Mouse (Mus musculus): ENCODE measurements around the gene 1700123K08Rik. TPM values are rescaled to one million over a fixed set of nuclear protein-coding genes. Genes with fewer than 3 reads are reported as not detected.
A peak's percentile ranks its signal among the peaks of the same experiment; 100 is the strongest.
"Not testable (repeated sequence)": the region's sequence is repeated elsewhere in the genome, so short reads cannot be mapped to it uniquely, and the experiment has no call there.

1700123K08Rik gene
- polyA plus RNA-seq (2014; fragmentation: Nextera tagmentation; extraction: Ambion mirVana), result not detected in 2 replicates

DNA sequence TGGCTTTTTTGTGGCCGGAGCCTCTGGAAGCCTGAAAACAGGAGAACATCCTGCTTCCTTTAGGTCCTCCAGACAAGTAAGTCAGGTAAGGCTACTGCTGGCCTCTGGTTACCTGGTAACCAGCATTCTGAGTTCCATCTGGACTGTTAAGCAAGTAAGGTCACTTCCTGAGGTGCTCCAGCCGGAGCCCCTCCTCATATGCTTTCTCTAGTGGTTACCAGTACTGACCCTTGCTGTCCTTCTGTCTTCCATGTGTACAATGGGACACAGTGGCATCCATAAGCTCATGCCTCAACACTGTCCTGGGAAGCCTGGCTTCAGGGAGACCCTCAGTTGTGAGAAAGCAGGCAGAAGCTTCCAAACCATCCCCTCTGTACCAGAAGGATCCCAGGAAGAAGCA lies at the start of gene 1700123K08Rik:
TSS of gene 1700123K08Rik (minus strand) at position 101 of the 400 bp plus-strand sequence.
- not testable (repeated sequence) for H3K9ac ChIP-seq (ENCODE audit: low read depth, low read length); H3K9me3 ChIP-seq (ENCODE audit: control insufficient read depth, low read length); ATAC-seq (ENCODE audit: low read depth); H3K36me3 ChIP-seq (ENCODE audit: control insufficient read depth, insufficient read depth, low read length); DNase-seq (ENCODE audit: low spot score); H3K4me2 ChIP-seq (ENCODE audit: low read depth, low read length); H3K4me1 ChIP-seq (ENCODE audit: control insufficient read depth, insufficient read depth, low read length); H3K27ac ChIP-seq (replicated peaks; ENCODE audit: low read depth, low read length); H3K27me3 ChIP-seq (replicated peaks; ENCODE audit: control insufficient read depth, insufficient read depth, low read length); H3K4me3 ChIP-seq (ENCODE audit: low read depth, low read length)
- 73% methylated on average over 2 of the region's 2 CpGs for WGBS

DNA sequence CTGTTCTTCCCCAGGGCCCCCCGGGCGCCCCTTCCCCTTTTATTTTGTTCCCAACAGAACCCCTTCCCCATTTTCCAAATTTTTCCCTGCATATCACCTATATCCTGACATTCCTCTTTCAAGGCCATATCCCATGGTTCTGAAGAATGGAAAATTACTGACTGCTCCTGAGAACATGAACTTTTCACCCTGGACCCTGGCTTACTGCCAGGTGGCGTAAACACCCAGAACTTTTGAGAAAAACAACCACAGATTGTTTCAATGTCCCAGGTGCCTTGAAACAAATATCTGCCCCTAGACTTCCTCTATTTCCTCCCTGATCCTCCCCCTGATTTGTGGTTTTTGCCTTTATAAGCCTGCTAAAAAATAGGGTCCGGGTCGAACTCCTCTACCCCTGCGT lies 22.9 kb upstream of the 1700123K08Rik start:
- Histone ChIP-seq H3K9me3 (ENCODE audit: control insufficient read depth, low read length) (peaks cover 12% of the 10 kb centered on the region; the same call in 1 of the 2 replicates), H3K4me3 (ENCODE audit: low read depth, low read length) (no peak overlapping the region), H3K4me1 (ENCODE audit: control insufficient read depth, insufficient read depth, low read length) (no peaks in the 10 kb centered on the region), H3K27ac (replicated peaks; ENCODE audit: low read depth, low read length) (no peak overlapping the region), H3K9ac (ENCODE audit: low read depth, low read length) (no peak overlapping the region), H3K36me3 (ENCODE audit: control insufficient read depth, insufficient read depth, low read length) (no peaks in the 10 kb centered on the region), H3K4me2 (ENCODE audit: low read depth, low read length) (no peak overlapping the region), H3K27me3 (replicated peaks; ENCODE audit: control insufficient read depth, insufficient read depth, low read length) (no peaks in the 10 kb centered on the region)
- 87% methylated on average over 6 of the region's 6 CpGs for WGBS
- DNase-seq (ENCODE audit: low spot score) (no peak), ATAC-seq (ENCODE audit: low read depth) (no peak)

DNA sequence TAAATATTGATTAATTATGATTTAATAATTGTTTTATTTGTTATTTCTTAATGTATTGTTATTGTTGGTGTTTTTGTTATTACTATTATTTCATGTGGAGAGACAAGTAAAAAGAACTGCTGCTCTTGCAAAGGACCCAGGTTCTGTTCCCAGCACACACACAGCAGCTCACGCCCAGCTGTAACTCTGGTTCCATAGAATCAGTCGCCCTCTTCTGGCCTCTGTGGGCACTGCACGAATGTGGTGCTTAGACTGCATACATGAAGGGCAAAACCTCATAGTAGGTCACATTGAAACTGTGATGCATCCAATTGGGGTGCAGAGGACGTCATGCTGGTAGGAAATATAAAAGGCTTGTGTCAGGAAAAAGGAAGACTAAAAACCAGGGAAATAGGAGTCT lies 7.1 kb upstream of the 1700123K08Rik start:
- H3K27ac ChIP-seq (replicated peaks; ENCODE audit: low read depth, low read length), result no peak overlapping the region
- no peak overlapping the region for H3K9ac ChIP-seq (ENCODE audit: low read depth, low read length)
- H3K4me1 ChIP-seq (ENCODE audit: control insufficient read depth, insufficient read depth, low read length), result no peaks in the 10 kb centered on the region
- H3K36me3 ChIP-seq (ENCODE audit: control insufficient read depth, insufficient read depth, low read length), result no peaks in the 10 kb centered on the region
- DNase-seq (ENCODE audit: low spot score) (peak; percentile 23), ATAC-seq (ENCODE audit: low read depth) (no peak)
- WGBS, result 53% methylated on average over 4 of the region's 4 CpGs
- H3K27me3 ChIP-seq (replicated peaks; ENCODE audit: control insufficient read depth, insufficient read depth, low read length), result no peaks in the 10 kb centered on the region
- H3K4me2 ChIP-seq (ENCODE audit: low read depth, low read length), result no peak overlapping the region
- peaks cover 3% of the 10 kb centered on the region for H3K9me3 ChIP-seq (ENCODE audit: control insufficient read depth, low read length)
- no peak overlapping the region for H3K4me3 ChIP-seq (ENCODE audit: low read depth, low read length)

- no peak overlapping the region for H3K4me3 ChIP-seq (ENCODE audit: low read depth, low read length)
Observed at GRCm38 (mm10) chr5:138552718-138553117, 11.8 kb downstream of the 1700123K08Rik start.

DNA sequence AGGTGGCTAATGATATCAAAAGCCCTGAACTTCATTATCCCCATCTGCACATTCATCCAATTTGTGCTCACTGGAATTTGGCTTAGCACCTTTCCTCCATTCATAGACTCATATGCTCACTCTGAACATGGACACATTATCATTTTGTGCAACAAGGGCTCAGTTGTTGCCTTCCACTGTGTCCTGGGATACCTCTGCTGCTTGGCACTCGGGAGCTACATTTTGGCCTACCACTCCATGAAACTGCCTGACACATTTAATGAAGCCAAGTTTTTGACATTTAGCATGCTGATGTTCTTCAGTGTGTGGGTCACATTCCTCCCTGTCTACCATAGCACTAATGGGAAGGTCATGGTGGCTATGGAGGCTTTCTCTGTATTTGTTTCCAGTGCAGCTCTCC lies 32.0 kb downstream of the 1700123K08Rik start:
- no peak overlapping the region for H3K27ac ChIP-seq (replicated peaks; ENCODE audit: low read depth, low read length)
- no peak overlapping the region for H3K4me2 ChIP-seq (ENCODE audit: low read depth, low read length)
- no peak overlapping the region for H3K9ac ChIP-seq (ENCODE audit: low read depth, low read length)
- no peaks in the 10 kb centered on the region for H3K36me3 ChIP-seq (ENCODE audit: control insufficient read depth, insufficient read depth, low read length)
- no peak for ATAC-seq (ENCODE audit: low read depth)
- no peaks in the 10 kb centered on the region for H3K27me3 ChIP-seq (replicated peaks; ENCODE audit: control insufficient read depth, insufficient read depth, low read length)
- no peaks in the 10 kb centered on the region for H3K9me3 ChIP-seq (ENCODE audit: control insufficient read depth, low read length)
- 83% methylated on average over 1 of the region's 1 CpGs for WGBS
- no peak overlapping the region for H3K4me3 ChIP-seq (ENCODE audit: low read depth, low read length)
- no peak for DNase-seq (ENCODE audit: low spot score)
- H3K4me1 ChIP-seq (ENCODE audit: control insufficient read depth, insufficient read depth, low read length), result no peaks in the 10 kb centered on the region

More at GRCm38 (mm10) chr5:138552718-138553117, 11.8 kb downstream of the 1700123K08Rik start:
- Histone ChIP-seq H3K27me3 (replicated peaks; ENCODE audit: control insufficient read depth, insufficient read depth, low read length) (no peaks in the 10 kb centered on the region), H3K9me3 (ENCODE audit: control insufficient read depth, low read length) (no peaks in the 10 kb centered on the region), H3K27ac (replicated peaks; ENCODE audit: low read depth, low read length) (no peak overlapping the region), H3K9ac (ENCODE audit: low read depth, low read length) (no peak overlapping the region), H3K4me2 (ENCODE audit: low read depth, low read length) (no peak overlapping the region), H3K36me3 (ENCODE audit: control insufficient read depth, insufficient read depth, low read length) (no peaks in the 10 kb centered on the region), H3K4me1 (ENCODE audit: control insufficient read depth, insufficient read depth, low read length) (no peaks in the 10 kb centered on the region)
- WGBS, result 66% methylated on average over 1 of the region's 1 CpGs
- ATAC-seq (ENCODE audit: low read depth), result no peak
- peak; percentile 10 for DNase-seq (ENCODE audit: low spot score)

Small RNA genes lying within 50 kb of the gene (microRNA-seq; reads per million reads assigned to microRNA genes)
- not detected for gene Gm24082 (ENCODE audit: borderline number of aligned reads)

Other genes starting within 250 kb of the 1700123K08Rik start
- gene Pvrig, start 222.8 kb downstream of the 1700123K08Rik start, polyA plus RNA-seq (2014; fragmentation: Nextera tagmentation; extraction: Ambion mirVana), result not detected in 2 replicates
- 27.2 and 35.2 TPM in 2 replicates for gene Zfp157, start 123.2 kb downstream of the 1700123K08Rik start, polyA plus RNA-seq (2014; fragmentation: Nextera tagmentation; extraction: Ambion mirVana)
- 70.0 and 70.1 TPM in 2 replicates for gene Zfp68, start 55.0 kb upstream of the 1700123K08Rik start, polyA plus RNA-seq (2014; fragmentation: Nextera tagmentation; extraction: Ambion mirVana)
- gene A430033K04Rik, start 58.1 kb upstream of the 1700123K08Rik start, polyA plus RNA-seq (2014; fragmentation: Nextera tagmentation; extraction: Ambion mirVana), result 9.4 and 11.1 TPM in 2 replicates
- gene Fam20c, start 189.8 kb upstream of the 1700123K08Rik start, polyA plus RNA-seq (2014; fragmentation: Nextera tagmentation; extraction: Ambion mirVana), result 13.0 and 16.7 TPM in 2 replicates